Mouse (Mus musculus): ENCODE data around the gene Fbxo6.

- TF ChIP-seq POLR2A (IDR thresholded peaks at IDR 0.05; ENCODE audit: insufficient read length, low read depth) (no peak), POLR2AphosphoS2 (IDR thresholded peaks at IDR 0.05; ENCODE audit: insufficient read length, low read depth) (no peak), USF1 (IDR thresholded peaks at IDR 0.05; ENCODE audit: low read depth) (no peak), SRF (IDR thresholded peaks at IDR 0.05; ENCODE audit: control insufficient read depth, insufficient read length, low read depth) (no peak), MAX (IDR thresholded peaks at IDR 0.05; ENCODE audit: low read depth) (no peak), MYOD1 (IDR thresholded peaks at IDR 0.05; ENCODE audit: control insufficient read depth in 1 of 3, insufficient read length in 2 of 3, low read depth in 2 of 3) (no peak), E2F4 (IDR thresholded peaks at IDR 0.05; ENCODE audit: insufficient read depth) (no peak), MYOG (IDR thresholded peaks at IDR 0.05; ENCODE audit: control insufficient read depth in 1 of 3, insufficient read depth in 1 of 3, insufficient read length in 2 of 3, low read depth in 2 of 3) (no peak), TCF12 (IDR thresholded peaks at IDR 0.05; ENCODE audit: insufficient read depth, poor library complexity, severe bottlenecking) (no peak), REST (IDR thresholded peaks at IDR 0.05; ENCODE audit: insufficient read depth, insufficient read length) (no peak), CEBPB (IDR thresholded peaks at IDR 0.05; ENCODE audit: insufficient read depth, poor library complexity, severe bottlenecking) (no peak), TCF3 (IDR thresholded peaks at IDR 0.05; ENCODE audit: insufficient read length, low read depth) (no peak)
Measured at GRCm38 (mm10) chr4:148143721-148144120, 8.2 kb downstream of the Fbxo6 start.

Data from myocyte (in vitro differentiated cells).